1 mouse cellular context compared by ENCODE assay signal in genomic region chr5:92375368-92375767, GRCm38 (mm10).
TF ChIP-seq lines count a peak whose summit lies in the region.

No protein-coding gene starts in this region.

TF ChIP-seq in MEL, 35 proteins besides CTCF, POLR2A, EP300 and RAD21:
- TF ChIP-seq ZKSCAN1 (IDR thresholded peaks at IDR 0.05; ENCODE audit: low read depth, low read length), result no peak
- 0 out of 2 replicates have a peak, but pooled peaks have one; percentile 25 for TF ChIP-seq MAX (IDR thresholded peaks at IDR 0.05; ENCODE audit: low read length)
TF ChIP-seq in MEL: peak in this region for 1.
